Mouse (Mus musculus) heart, embryonic 15.5 days (tissue): ENCODE results near the gene Slc5a10. TPM values are rescaled to one million over a fixed set of nuclear protein-coding genes. Genes with fewer than 3 reads are reported as not detected.
A peak's percentile ranks its signal among the peaks of the same experiment; 100 is the strongest.

Source experiments
- ATAC-seq: fragments of 200-750 bp; cut with Nextera tagmentation; replicated peaks from 2 replicates; pipeline ENCODE4 v1.8.0; 2017; ENCODE audit warnings: low read depth, moderate TSS enrichment; ENCODE audit not compliant: insufficient number of reproducible peaks, insufficient read depth, low FRiP score
- H3K27ac ChIP-seq: fragments of 300-500 bp; sonication (generic); 2 replicates; pipeline ENCODE4 v1.5.1; 2015; ENCODE audit warnings: mild to moderate bottlenecking, inconsistent platforms
- H3K27me3 ChIP-seq: fragments of 300-500 bp; sonication (generic); 2 replicates; pipeline ENCODE4 v1.6.1; 2015; ENCODE audit warnings: inconsistent platforms
- H3K36me3 ChIP-seq: fragments of 300-500 bp; sonication (generic); 2 replicates; pipeline ENCODE4 v1.6.1; 2015; ENCODE audit warnings: mild to moderate bottlenecking, inconsistent platforms
- H3K4me1 ChIP-seq: fragments of 300-500 bp; sonication (generic); replicated peaks from 2 replicates; pipeline ENCODE4 v1.6.1; 2015; ENCODE audit warnings: inconsistent platforms
- H3K4me2 ChIP-seq: fragments of 300-500 bp; sonication (generic); 2 replicates; pipeline ENCODE4 v1.6.1; 2015; ENCODE audit warnings: inconsistent platforms, mild to moderate bottlenecking, moderate library complexity
- H3K4me3 ChIP-seq: fragments of 300-500 bp; sonication (generic); 2 replicates; pipeline ENCODE4 v1.5.1; 2015; ENCODE audit warnings: mild to moderate bottlenecking, inconsistent platforms
- H3K9ac ChIP-seq: fragments of 300-500 bp; sonication (generic); 2 replicates; pipeline ENCODE4 v1.6.1; 2015; ENCODE audit warnings: mild to moderate bottlenecking, inconsistent platforms
- H3K9me3 ChIP-seq: fragments of 300-500 bp; sonication (generic); replicated peaks from 2 replicates; pipeline ENCODE4 v1.6.1; 2016; ENCODE audit warnings: inconsistent platforms
- WGBS: fragments of 180-500 bp; shearing (Covaris S2); methylation state at CpG from one replicate; pipeline ENCODE4 v1.1.7; 2015; ENCODE audit warnings: mixed read lengths; 5-methylcytosine and 5-hydroxymethylcytosine counted together
- polyA plus RNA-seq: library from polyadenylated mRNA; unstranded; fragments of >200 nt; fragmentation: Nextera tagmentation; extraction: Ambion mirVana; gene quantifications from 2 replicates; pipeline ENCODE4 v1.2.1, GENCODE M21; 2015

Slc5a10 gene
- polyA plus RNA-seq, result 0.08 TPM in 1 of 2 replicates, not detected in the other

DNA sequence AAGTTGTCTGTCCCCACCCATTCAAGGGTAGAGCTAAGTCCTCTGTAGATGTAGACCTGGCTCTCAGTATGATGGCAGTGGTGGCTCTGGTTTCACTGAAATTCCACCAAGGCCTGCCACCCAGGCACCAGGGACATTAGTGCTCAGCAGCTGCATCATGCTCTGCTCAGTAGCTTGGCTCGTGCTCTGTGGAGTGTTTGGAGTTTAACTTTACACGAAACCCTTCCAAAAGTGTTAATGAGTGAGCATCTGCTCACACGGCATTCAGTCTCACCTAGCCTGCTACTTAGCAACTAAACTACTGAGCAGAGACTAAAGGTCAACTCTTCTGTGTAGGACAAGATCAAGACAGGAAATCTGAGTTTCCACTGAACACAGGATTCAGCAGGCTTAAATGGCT is at the start of gene Slc5a10:
Gene Slc5a10 (minus strand): TSS at position 191 of the 400 bp plus-strand sequence.
- Histone ChIP-seq H3K27me3 (peaks cover 3% of the 10 kb centered on the region; the same call in 1 of the 2 replicates), H3K27ac (no peak within 1 kb of the TSS), H3K9ac (no peak within 1 kb of the TSS), H3K4me3 (no peak within 1 kb of the TSS), H3K9me3 (no peaks in the 10 kb centered on the region), H3K36me3 (no peaks in the 10 kb centered on the region), H3K4me2 (no peak within 1 kb of the TSS), H3K4me1 (no peaks in the 10 kb centered on the region)
- no peak for ATAC-seq
- 72% methylated on average over 3 of the region's 3 CpGs for WGBS

DNA sequence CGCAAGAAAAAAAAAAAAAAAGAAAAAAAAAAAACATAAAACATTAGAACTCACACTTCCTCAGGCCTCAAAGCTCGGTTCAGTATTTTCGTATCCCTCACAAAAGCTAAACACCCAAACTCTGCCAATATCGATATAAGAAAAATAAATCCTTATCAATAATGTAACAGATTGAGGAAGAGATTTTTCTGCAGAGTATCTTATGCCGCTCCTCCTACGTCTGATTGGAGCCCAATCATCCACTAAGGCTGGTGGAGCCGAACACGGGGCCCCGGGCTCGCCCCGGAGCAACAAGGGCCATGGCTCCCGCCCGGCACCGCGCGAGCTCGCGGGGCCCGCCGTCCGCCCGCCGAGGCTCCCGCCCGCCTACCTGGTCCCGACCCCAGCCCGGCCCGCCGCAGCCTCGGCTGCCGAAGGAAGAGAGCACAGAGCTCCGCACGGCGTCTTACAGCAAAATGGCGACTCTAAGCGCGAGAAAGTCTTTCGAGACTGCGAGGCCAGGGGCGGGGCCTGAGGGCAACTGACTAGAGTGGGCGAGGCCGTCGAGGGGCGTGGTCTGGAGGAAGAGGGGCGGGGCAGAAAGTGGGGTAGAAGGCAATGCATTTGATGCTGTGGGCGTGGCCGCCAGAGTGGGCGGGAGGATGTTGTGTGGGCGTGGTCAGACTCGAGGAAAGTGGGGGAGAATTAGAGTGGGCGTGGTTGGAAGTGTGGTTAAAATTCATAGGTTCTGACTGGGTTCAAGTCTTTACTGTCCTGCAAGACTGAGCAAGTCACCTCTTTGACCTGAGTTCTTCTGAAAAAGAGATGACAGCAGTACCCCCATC is 41.2 kb upstream of the Slc5a10 start, which contains the start of gene Prpsap2:
Gene Prpsap2 (minus strand): TSS at position 505 of the 824 bp plus-strand sequence.
- peak within 1 kb of the TSS; percentile 70 for H3K4me2 ChIP-seq
- no peaks in the 10 kb centered on the region for H3K27me3 ChIP-seq
- H3K9ac ChIP-seq, result peak within 1 kb of the TSS; percentile 75
- WGBS, result under 1% methylated on average over 51 of the region's 51 CpGs
- H3K36me3 ChIP-seq, result no peaks in the 10 kb centered on the region
- peak within 1 kb of the TSS; percentile 72 for H3K4me3 ChIP-seq
- peaks cover 8% of the 10 kb centered on the region for H3K4me1 ChIP-seq
- no peaks in the 10 kb centered on the region for H3K9me3 ChIP-seq
- H3K27ac ChIP-seq, result peak within 1 kb of the TSS; percentile 84
- ATAC-seq, result peak; percentile 95

DNA sequence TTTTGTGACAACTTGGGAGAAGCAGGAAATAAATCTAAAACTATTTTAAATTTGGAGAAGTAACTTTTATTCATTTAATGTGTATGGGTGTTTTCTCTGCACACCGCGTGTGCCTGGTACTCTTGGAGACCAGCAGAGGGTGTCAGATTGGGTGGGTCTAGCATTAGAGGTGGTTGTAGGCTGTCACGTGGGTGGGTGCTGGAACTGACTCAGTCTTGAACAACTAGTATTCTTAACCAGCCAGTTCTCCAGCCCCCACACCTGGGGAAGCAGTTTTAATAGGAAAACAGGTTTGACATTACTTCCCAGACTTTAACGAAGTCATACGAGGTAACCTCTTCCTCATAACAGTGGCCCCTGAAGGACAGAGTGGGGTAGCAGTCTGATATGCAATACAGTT is 39.9 kb upstream of the Slc5a10 start:
- no peak for ATAC-seq
- Histone ChIP-seq H3K9me3 (no peaks in the 10 kb centered on the region), H3K27ac (no peak overlapping the region), H3K4me2 (peak overlapping the region; percentile 70), H3K4me1 (peaks cover 8% of the 10 kb centered on the region), H3K9ac (no peak overlapping the region), H3K36me3 (peaks cover 9% of the 10 kb centered on the region; the same call in 1 of the 2 replicates), H3K4me3 (peak overlapping the region; percentile 72; the same call in 1 of the 2 replicates), H3K27me3 (no peaks in the 10 kb centered on the region)
- WGBS, result 69% methylated on average over 5 of the region's 5 CpGs

DNA sequence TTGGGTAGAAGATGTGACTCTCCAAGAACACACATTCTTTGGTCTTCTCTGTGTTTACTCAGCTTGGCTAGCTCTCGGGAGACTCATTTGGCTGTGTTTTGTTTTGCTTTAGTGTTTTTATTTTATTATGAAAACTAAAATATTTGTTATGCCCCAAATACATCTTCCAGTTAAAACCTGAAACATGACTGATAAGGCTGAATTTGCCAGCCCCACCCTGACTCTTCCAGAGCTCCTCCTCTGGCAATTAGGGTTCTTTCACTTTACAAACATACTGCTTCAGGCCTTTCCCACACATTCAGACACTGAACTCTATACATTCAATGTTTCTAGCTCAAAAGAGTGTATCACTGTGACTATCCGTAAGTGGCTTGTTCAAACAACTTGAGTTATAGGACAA is 36.5 kb upstream of the Slc5a10 start:
- Histone ChIP-seq H3K4me3 (no peak overlapping the region), H3K9ac (no peak overlapping the region), H3K4me1 (peaks cover 8% of the 10 kb centered on the region), H3K4me2 (no peak overlapping the region), H3K36me3 (peaks cover 36% of the 10 kb centered on the region), H3K9me3 (no peaks in the 10 kb centered on the region), H3K27me3 (no peaks in the 10 kb centered on the region), H3K27ac (no peak overlapping the region)
- ATAC-seq, result no peak
- WGBS, result 86% methylated on average over 2 of the region's 2 CpGs

DNA sequence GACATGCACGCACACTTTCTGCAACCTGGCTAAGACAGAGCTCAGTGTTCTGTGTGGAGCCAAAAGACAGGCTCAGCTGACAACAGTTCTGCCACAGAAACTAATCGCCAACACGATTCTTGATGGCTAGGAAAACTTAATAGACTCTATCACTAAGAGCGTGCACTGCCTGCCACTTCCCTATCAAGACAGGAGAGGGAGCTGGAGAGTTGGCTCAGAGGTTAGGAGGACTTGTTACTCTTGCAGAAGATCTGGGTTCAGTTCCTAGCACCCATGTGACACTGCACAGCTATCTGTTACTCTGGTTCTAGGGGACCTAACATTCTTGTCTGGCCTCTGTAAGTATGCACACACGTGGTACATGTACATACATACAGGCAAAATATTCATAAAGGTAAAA is 31.0 kb upstream of the Slc5a10 start:
- Histone ChIP-seq H3K36me3 (peaks cover 52% of the 10 kb centered on the region), H3K4me1 (no peaks in the 10 kb centered on the region), H3K27ac (no peak overlapping the region), H3K9me3 (no peaks in the 10 kb centered on the region), H3K4me2 (no peak overlapping the region), H3K27me3 (no peaks in the 10 kb centered on the region), H3K9ac (no peak overlapping the region), H3K4me3 (no peak overlapping the region)
- WGBS, result 79% methylated on average over 5 of the region's 5 CpGs
- no peak for ATAC-seq

DNA sequence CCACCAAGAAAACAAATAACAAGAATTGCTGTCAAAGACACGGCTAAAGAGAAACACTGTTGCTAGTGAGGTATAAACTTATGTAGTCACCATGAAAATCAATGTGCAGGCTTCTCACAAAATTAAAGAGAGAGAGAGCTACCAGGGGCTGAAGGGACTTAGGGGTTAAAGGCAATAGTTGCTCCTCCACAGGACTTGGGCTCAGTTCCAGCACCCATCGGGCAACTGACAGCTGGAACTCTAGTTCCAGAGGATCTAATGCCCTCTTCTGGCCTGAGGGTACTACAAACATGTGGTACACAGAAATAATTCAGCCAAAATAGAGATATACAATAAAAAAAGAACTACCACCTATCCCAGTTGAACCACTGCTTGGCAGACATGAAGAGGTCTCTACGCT is 26.5 kb upstream of the Slc5a10 start:
- no peak overlapping the region for H3K27ac ChIP-seq
- H3K4me1 ChIP-seq, result no peaks in the 10 kb centered on the region
- ATAC-seq, result no peak
- H3K4me3 ChIP-seq, result no peak overlapping the region
- no peak overlapping the region for H3K9ac ChIP-seq
- no peaks in the 10 kb centered on the region for H3K9me3 ChIP-seq
- H3K4me2 ChIP-seq, result no peak overlapping the region
- peaks cover 39% of the 10 kb centered on the region for H3K36me3 ChIP-seq
- no peaks in the 10 kb centered on the region for H3K27me3 ChIP-seq
- 65% methylated on average over 3 of the region's 3 CpGs for WGBS

DNA sequence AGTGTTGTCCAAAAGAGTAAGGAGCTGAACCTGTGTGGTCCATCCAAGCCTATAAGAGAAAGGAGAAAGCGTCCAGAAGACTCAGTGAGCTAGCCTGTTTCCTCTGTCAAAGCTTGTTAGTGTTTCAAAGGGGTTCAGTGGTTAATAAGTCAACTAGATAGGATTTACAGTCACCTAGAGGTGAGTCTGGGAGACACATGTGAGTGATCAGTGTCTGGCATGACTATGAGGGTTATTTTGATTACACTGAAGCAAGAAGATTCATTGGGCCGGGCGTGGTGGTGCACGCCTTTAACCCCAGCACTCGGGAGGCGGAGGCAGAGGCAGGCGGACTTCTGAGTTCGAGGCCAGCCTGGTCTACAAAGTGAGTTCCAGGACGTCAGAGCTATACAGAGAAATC is 25.2 kb upstream of the Slc5a10 start:
- H3K27me3 ChIP-seq, result no peaks in the 10 kb centered on the region
- H3K27ac ChIP-seq, result no peak overlapping the region
- H3K9ac ChIP-seq, result no peak overlapping the region
- WGBS, result 93% methylated on average over 9 of the region's 9 CpGs
- H3K36me3 ChIP-seq, result peaks cover 33% of the 10 kb centered on the region
- H3K4me2 ChIP-seq, result no peak overlapping the region
- no peaks in the 10 kb centered on the region for H3K9me3 ChIP-seq
- ATAC-seq, result no peak
- no peak overlapping the region for H3K4me3 ChIP-seq
- no peaks in the 10 kb centered on the region for H3K4me1 ChIP-seq

DNA sequence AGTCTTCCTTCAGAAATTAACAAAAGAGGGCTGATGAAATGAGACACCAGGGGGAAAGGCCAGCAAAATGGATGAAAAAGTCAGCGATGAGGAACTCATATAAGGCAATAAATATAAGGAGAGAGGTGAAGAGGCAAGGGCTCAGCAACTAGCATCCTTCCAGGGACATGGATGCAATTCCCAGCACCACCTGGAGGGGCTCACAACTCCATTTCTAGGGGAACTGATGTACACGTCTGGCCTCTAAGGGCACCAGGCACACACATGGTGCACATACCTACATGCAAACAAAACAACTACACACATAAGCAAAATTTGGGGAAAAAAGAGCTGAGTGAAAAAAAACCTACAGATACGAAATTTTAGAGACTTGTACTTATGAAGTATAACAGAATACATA is 23.8 kb upstream of the Slc5a10 start:
- no peaks in the 10 kb centered on the region for H3K27me3 ChIP-seq
- no peak overlapping the region for H3K9ac ChIP-seq
- peaks cover 40% of the 10 kb centered on the region for H3K36me3 ChIP-seq

DNA sequence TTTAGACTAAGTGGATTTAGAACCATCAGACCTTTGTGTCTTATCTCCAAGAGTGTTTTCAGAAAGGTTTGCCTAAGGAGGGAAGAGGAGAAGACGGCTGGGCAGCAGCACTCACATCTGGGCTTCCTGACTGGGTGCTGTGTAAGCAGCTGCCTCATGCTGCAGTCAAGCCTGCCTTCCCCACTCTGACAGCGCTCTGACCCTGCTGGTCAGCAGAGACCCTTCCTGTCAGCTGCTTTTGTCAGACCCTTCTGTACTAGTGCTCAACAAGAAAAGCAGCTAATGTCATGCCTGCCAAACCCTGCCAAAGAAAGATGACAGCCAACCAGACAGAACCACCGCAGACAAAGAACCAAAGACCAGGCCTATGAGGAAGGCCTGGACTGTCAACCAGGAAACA is 23.1 kb upstream of the Slc5a10 start:
- Histone ChIP-seq H3K4me1 (no peaks in the 10 kb centered on the region), H3K36me3 (peaks cover 47% of the 10 kb centered on the region)

More for the DNA sequence above, 23.8 kb upstream of the Slc5a10 start:
- Histone ChIP-seq H3K27ac (no peak overlapping the region), H3K4me1 (no peaks in the 10 kb centered on the region), H3K4me3 (no peak overlapping the region), H3K9me3 (no peaks in the 10 kb centered on the region; the same call in 1 of the 2 replicates), H3K4me2 (no peak overlapping the region)
- 68% methylated on average over 3 of the region's 3 CpGs for WGBS
- ATAC-seq, result no peak

DNA sequence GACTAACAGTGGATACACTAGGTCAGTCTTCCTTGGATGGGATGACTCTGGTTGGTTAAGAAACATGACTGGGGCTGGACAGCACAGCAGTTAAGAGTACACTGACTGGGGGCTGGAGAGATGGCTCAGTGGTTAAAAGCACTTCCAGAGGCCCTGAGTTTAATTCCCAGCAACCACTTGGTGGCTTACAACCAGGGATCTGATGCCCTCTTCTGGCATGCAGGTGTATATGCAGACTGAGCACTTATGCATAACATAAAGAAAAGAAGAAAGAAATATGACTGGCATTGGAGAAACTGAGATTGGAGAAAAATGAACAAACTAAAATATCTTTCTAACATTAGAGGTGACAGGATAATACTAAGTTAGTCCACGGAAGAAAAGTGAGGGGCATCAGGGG is 19.9 kb upstream of the Slc5a10 start:
- Histone ChIP-seq H3K36me3 (peaks cover 61% of the 10 kb centered on the region), H3K9me3 (no peaks in the 10 kb centered on the region; the same call in 1 of the 2 replicates), H3K4me1 (no peaks in the 10 kb centered on the region), H3K27ac (no peak overlapping the region), H3K27me3 (no peaks in the 10 kb centered on the region), H3K4me3 (no peak overlapping the region), H3K9ac (no peak overlapping the region), H3K4me2 (no peak overlapping the region)
- no peak for ATAC-seq
- WGBS, result 93% methylated on average over 1 of the region's 1 CpGs

More for the DNA sequence above, 23.1 kb upstream of the Slc5a10 start:
- Histone ChIP-seq H3K27me3 (no peaks in the 10 kb centered on the region), H3K9ac (no peak overlapping the region), H3K27ac (no peak overlapping the region), H3K9me3 (no peaks in the 10 kb centered on the region; the same call in 1 of the 2 replicates), H3K4me3 (no peak overlapping the region), H3K4me2 (no peak overlapping the region)
- WGBS, result 70% methylated on average over 3 of the region's 3 CpGs
- ATAC-seq, result no peak

DNA sequence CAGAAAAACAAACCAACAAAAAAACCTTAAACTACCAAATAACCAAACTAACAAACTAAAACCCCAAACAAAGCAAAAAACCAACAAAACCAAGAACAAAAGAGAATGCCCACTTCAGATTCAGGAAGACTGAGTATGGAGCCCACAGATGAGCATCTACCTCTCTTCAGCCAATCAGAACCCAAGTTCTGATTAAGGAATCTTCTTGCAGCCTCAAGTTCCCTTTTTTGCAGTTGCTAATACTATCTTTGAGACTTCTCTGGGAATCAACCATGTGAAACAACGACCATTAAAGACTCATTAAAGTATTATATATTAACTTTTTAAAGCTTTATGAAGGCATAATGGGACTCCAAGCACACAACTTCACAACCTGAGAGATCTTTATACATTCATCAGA is 16.7 kb upstream of the Slc5a10 start:
- ATAC-seq, result no peak
- Histone ChIP-seq H3K4me3 (no peak overlapping the region), H3K4me2 (no peak overlapping the region), H3K9me3 (no peaks in the 10 kb centered on the region; the same call in 1 of the 2 replicates), H3K9ac (no peak overlapping the region), H3K27me3 (no peaks in the 10 kb centered on the region), H3K27ac (no peak overlapping the region), H3K36me3 (peaks cover 62% of the 10 kb centered on the region), H3K4me1 (no peaks in the 10 kb centered on the region)
- WGBS, result 85% methylated on average over 1 of the region's 1 CpGs

DNA sequence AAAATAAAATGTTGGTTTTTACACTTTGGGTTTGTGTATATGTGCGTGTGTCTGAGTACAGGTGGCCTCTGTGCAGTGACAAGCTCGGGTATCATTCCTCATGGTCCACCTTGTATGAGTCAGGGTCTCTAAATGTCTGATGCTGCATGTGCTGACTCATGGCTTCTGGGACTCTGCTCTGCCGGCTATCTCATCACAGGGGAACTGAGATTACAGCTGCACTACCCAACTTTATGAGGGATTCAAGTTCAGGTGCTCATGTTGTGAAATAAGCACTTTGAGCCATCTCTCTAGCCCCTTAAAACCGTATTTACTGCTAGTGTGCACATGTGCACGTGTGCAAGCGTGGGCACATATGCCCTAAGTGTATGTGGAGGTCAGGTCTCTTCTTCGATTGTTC is 12.0 kb upstream of the Slc5a10 start:
- 82% methylated on average over 7 of the region's 7 CpGs for WGBS
- no peaks in the 10 kb centered on the region for H3K27me3 ChIP-seq
- H3K4me2 ChIP-seq, result no peak overlapping the region
- no peak for ATAC-seq
- H3K36me3 ChIP-seq, result peaks cover 51% of the 10 kb centered on the region
- 0 out of 2 replicates have a peak, but pooled peaks cover 3% of the 10 kb centered on the region for H3K4me1 ChIP-seq
- H3K9ac ChIP-seq, result no peak overlapping the region
- H3K9me3 ChIP-seq, result no peaks in the 10 kb centered on the region
- no peak overlapping the region for H3K27ac ChIP-seq
- H3K4me3 ChIP-seq, result no peak overlapping the region
